Mouse (Mus musculus) stomach, embryonic 16.5 days (tissue): ENCODE data around the gene Stk16. TPM values are rescaled to one million over a fixed set of nuclear protein-coding genes. Genes with fewer than 3 reads are reported as not detected.
A peak's percentile ranks its signal among the peaks of the same experiment; 100 is the strongest.

Source experiments
- ATAC-seq: fragments of 200-750 bp; cut with Nextera tagmentation; 2 replicates; pipeline ENCODE4 v1.8.0; 2017; ENCODE audit warnings: moderate number of reproducible peaks, moderate TSS enrichment; ENCODE audit not compliant: insufficient read depth, low FRiP score
- H3K27ac ChIP-seq: fragments of 300-500 bp; sonication (generic); 2 replicates; pipeline ENCODE4 v1.5.1; 2014; ENCODE audit warnings: low read length
- H3K27me3 ChIP-seq: fragments of 300-500 bp; sonication (generic); 2 replicates; pipeline ENCODE4 v1.6.1; 2014; ENCODE audit warnings: low read length, control low read depth, mixed read lengths; ENCODE audit not compliant: control insufficient read depth, insufficient read depth
- H3K36me3 ChIP-seq: fragments of 300-500 bp; sonication (generic); 2 replicates; pipeline ENCODE4 v1.6.1; 2014; ENCODE audit warnings: low read length; ENCODE audit not compliant: control insufficient read depth, insufficient read depth
- H3K4me1 ChIP-seq: fragments of 300-500 bp; sonication (generic); 2 replicates; pipeline ENCODE4 v1.6.1; 2014; ENCODE audit warnings: low read length, control low read depth, mixed read lengths; ENCODE audit not compliant: control insufficient read depth, insufficient read depth
- H3K4me2 ChIP-seq: fragments of 300-500 bp; sonication (generic); 2 replicates; pipeline ENCODE4 v1.6.1; 2014; ENCODE audit warnings: low read depth, low read length, mixed read lengths
- H3K4me3 ChIP-seq: fragments of 300-500 bp; sonication (generic); replicated peaks from 2 replicates; pipeline ENCODE4 v1.5.1; 2014; ENCODE audit warnings: mild to moderate bottlenecking, low read length
- H3K9ac ChIP-seq: fragments of 300-500 bp; sonication (generic); 2 replicates; pipeline ENCODE4 v1.6.1; 2014; ENCODE audit warnings: low read length
- H3K9me3 ChIP-seq: fragments of 300-500 bp; sonication (generic); replicated peaks from 2 replicates; pipeline ENCODE4 v1.6.1; 2016; ENCODE audit warnings: low read length, control low read depth; ENCODE audit not compliant: control insufficient read depth
- WGBS: fragments of 180-500 bp; shearing (Covaris S2); extraction: QIAGEN DNeasy Blood & Tissue Kit; methylation state at CpG from one replicate; pipeline ENCODE4 v1.1.7; 2014; 5-methylcytosine and 5-hydroxymethylcytosine counted together
- polyA plus RNA-seq: library from polyadenylated mRNA; unstranded; fragments of >200 nt; fragmentation: Nextera tagmentation; extraction: Ambion mirVana; gene quantifications from 2 replicates; pipeline ENCODE4 v1.2.1, GENCODE M21; 2015

Gene Stk16
- polyA plus RNA-seq, result 109 and 115 TPM in 2 replicates

GRCm38 (mm10) chr1:75210136-75211087 is at the start of gene Stk16, which contains the start of gene Glb1l:
Stk16 (plus strand) TSS chr1:75210838.
Glb1l (minus strand) TSS chr1:75210813.
- no peaks in the 10 kb centered on the region for H3K9me3 ChIP-seq
- H3K27me3 ChIP-seq, result no peaks in the 10 kb centered on the region
- H3K4me1 ChIP-seq, result peaks cover 32% of the 10 kb centered on the region
- H3K4me2 ChIP-seq, result peak within 1 kb of the TSS; percentile 88
- peak within 1 kb of the TSS; percentile 43; the same call in 1 of the 2 replicates for H3K27ac ChIP-seq
- WGBS, result 4% methylated on average over 42 of the region's 42 CpGs
- peak within 1 kb of the TSS; percentile 96 for H3K4me3 ChIP-seq
- peaks cover 9% of the 10 kb centered on the region for H3K36me3 ChIP-seq
- peak; percentile 88 for ATAC-seq
- peak within 1 kb of the TSS; percentile 95 for H3K9ac ChIP-seq

- Histone ChIP-seq H3K4me1 (peaks cover 13% of the 10 kb centered on the region; the same call in 1 of the 2 replicates), H3K4me2 (peak overlapping the region; percentile 92), H3K36me3 (0 out of 2 replicates have a peak, but pooled peaks cover 8% of the 10 kb centered on the region), H3K4me3 (peak overlapping the region; percentile 89), H3K9me3 (no peaks in the 10 kb centered on the region), H3K9ac (peak overlapping the region; percentile 87), H3K27ac (peak overlapping the region; percentile 92), H3K27me3 (no peaks in the 10 kb centered on the region)
- ATAC-seq, result peak; percentile 6; the same call in 1 of the 2 replicates
- WGBS, result 6% methylated on average over 7 of the region's 7 CpGs
Observed at GRCm38 (mm10) chr1:75168093-75168471, 42.6 kb upstream of the Stk16 start.

GRCm38 (mm10) chr1:75168472-75169464 is 41.9 kb upstream of the Stk16 start, which contains the start of gene Zfand2b:
Zfand2b (plus strand) TSS chr1:75168646.
- under 1% methylated on average over 57 of the region's 59 CpGs for WGBS
- Histone ChIP-seq H3K4me2 (peak within 1 kb of the TSS; percentile 92), H3K27ac (peak within 1 kb of the TSS; percentile 92), H3K9ac (peak within 1 kb of the TSS; percentile 87), H3K9me3 (no peaks in the 10 kb centered on the region), H3K36me3 (peaks cover 8% of the 10 kb centered on the region; the same call in 1 of the 2 replicates), H3K27me3 (no peaks in the 10 kb centered on the region), H3K4me1 (peaks cover 13% of the 10 kb centered on the region; the same call in 1 of the 2 replicates), H3K4me3 (peak within 1 kb of the TSS; percentile 89)
- peak; percentile 99 for ATAC-seq

GRCm38 (mm10) chr1:75179334-75180104 is 31.1 kb upstream of the Stk16 start:
- peaks cover 12% of the 10 kb centered on the region for H3K36me3 ChIP-seq

GRCm38 (mm10) chr1:75180105-75180590 is 30.5 kb upstream of the Stk16 start, which contains the start of gene Abcb6:
Abcb6 (minus strand) TSS chr1:75180392.
- Histone ChIP-seq H3K36me3 (peaks cover 9% of the 10 kb centered on the region), H3K27me3 (no peaks in the 10 kb centered on the region), H3K4me3 (peak within 1 kb of the TSS; percentile 61), H3K27ac (0 out of 2 replicates have a peak within 1 kb of the TSS, but pooled peaks have one; percentile 43), H3K4me1 (peaks cover 13% of the 10 kb centered on the region), H3K9ac (peak within 1 kb of the TSS; percentile 73), H3K9me3 (0 out of 2 replicates have a peak, but pooled peaks cover 3% of the 10 kb centered on the region), H3K4me2 (peak within 1 kb of the TSS; percentile 97)
- peak; percentile 91 for ATAC-seq
- WGBS, result under 1% methylated on average over 31 of the region's 31 CpGs

More at GRCm38 (mm10) chr1:75179334-75180104, 31.1 kb upstream of the Stk16 start:
- H3K9ac ChIP-seq, result peak overlapping the region; percentile 73
- WGBS, result 7% methylated on average over 23 of the region's 23 CpGs
- 0 out of 2 replicates have a peak overlapping the region, but pooled peaks have one; percentile 43 for H3K27ac ChIP-seq
- no peaks in the 10 kb centered on the region for H3K27me3 ChIP-seq
- peaks cover 13% of the 10 kb centered on the region for H3K4me1 ChIP-seq
- peak overlapping the region; percentile 61 for H3K4me3 ChIP-seq
- H3K9me3 ChIP-seq, result 0 out of 2 replicates have a peak, but pooled peaks cover 3% of the 10 kb centered on the region
- H3K4me2 ChIP-seq, result peak overlapping the region; percentile 97
- peak; percentile 8; the same call in 1 of the 2 replicates for ATAC-seq

GRCm38 (mm10) chr1:75180741-75181140 is 29.9 kb upstream of the Stk16 start:
- H3K9ac ChIP-seq, result 0 out of 2 replicates have a peak overlapping the region, but pooled peaks have one; percentile 5
- 0 out of 2 replicates have a peak, but pooled peaks cover 3% of the 10 kb centered on the region for H3K9me3 ChIP-seq
- H3K4me3 ChIP-seq, result peak overlapping the region; percentile 61; the same call in 1 of the 2 replicates
- H3K4me1 ChIP-seq, result peaks cover 13% of the 10 kb centered on the region
- no peak for ATAC-seq
- no peak overlapping the region for H3K27ac ChIP-seq
- peak overlapping the region; percentile 97 for H3K4me2 ChIP-seq
- WGBS, result 31% methylated on average over 7 of the region's 7 CpGs
- no peaks in the 10 kb centered on the region for H3K27me3 ChIP-seq
- H3K36me3 ChIP-seq, result peaks cover 9% of the 10 kb centered on the region

GRCm38 (mm10) chr1:75181377-75181870 is 29.2 kb upstream of the Stk16 start:
- Histone ChIP-seq H3K9ac (no peak overlapping the region), H3K4me2 (no peak overlapping the region)

More at GRCm38 (mm10) chr1:75181377-75181870, 29.2 kb upstream of the Stk16 start:
- no peak for ATAC-seq
- Histone ChIP-seq H3K27me3 (no peaks in the 10 kb centered on the region), H3K9me3 (0 out of 2 replicates have a peak, but pooled peaks cover 3% of the 10 kb centered on the region), H3K36me3 (peaks cover 15% of the 10 kb centered on the region), H3K4me1 (peaks cover 13% of the 10 kb centered on the region), H3K4me3 (no peak overlapping the region), H3K27ac (no peak overlapping the region)
- 85% methylated on average over 4 of the region's 4 CpGs for WGBS
